Mouse (Mus musculus) kidney, embryonic 16.5 days (tissue): Measurements from ENCODE around the gene Nfe2. TPM values are rescaled to one million over a fixed set of nuclear protein-coding genes. Genes with fewer than 3 reads are reported as not detected.
A peak's percentile ranks its signal among the peaks of the same experiment; 100 is the strongest.
"Not testable (repeated sequence)": the region's sequence is repeated elsewhere in the genome, so short reads cannot be mapped to it uniquely, and the experiment has no call there.

Experiments used
- ATAC-seq: fragments of 200-750 bp; cut with Nextera tagmentation; 2 replicates; pipeline ENCODE4 v1.8.0; 2017; ENCODE audit warnings: moderate TSS enrichment; ENCODE audit not compliant: low FRiP score, low TSS enrichment
- H3K27ac ChIP-seq: fragments of 300-500 bp; sonication (generic); 2 replicates; pipeline ENCODE4 v1.5.1; 2014; ENCODE audit warnings: low read length
- H3K27me3 ChIP-seq: fragments of 300-500 bp; sonication (generic); 2 replicates; pipeline ENCODE4 v1.6.1; 2014; ENCODE audit warnings: low read length, control low read depth, mixed read lengths; ENCODE audit not compliant: insufficient read depth
- H3K36me3 ChIP-seq: fragments of 300-500 bp; sonication (generic); 2 replicates; pipeline ENCODE4 v1.6.1; 2014; ENCODE audit warnings: low read length, control low read depth, mixed read lengths; ENCODE audit not compliant: insufficient read depth
- H3K4me1 ChIP-seq: fragments of 300-500 bp; sonication (generic); 2 replicates; pipeline ENCODE4 v1.6.1; 2014; ENCODE audit warnings: low read length, control low read depth, mixed read lengths; ENCODE audit not compliant: insufficient read depth
- H3K4me2 ChIP-seq: fragments of 300-500 bp; sonication (generic); replicated peaks from 2 replicates; pipeline ENCODE4 v1.6.1; 2014; ENCODE audit warnings: low read depth, low read length
- H3K4me3 ChIP-seq: fragments of 300-500 bp; sonication (generic); 2 replicates; pipeline ENCODE4 v1.5.1; 2014; ENCODE audit warnings: mild to moderate bottlenecking, low read length
- H3K9ac ChIP-seq: fragments of 300-500 bp; sonication (generic); replicated peaks from 2 replicates; pipeline ENCODE4 v1.6.1; 2014; ENCODE audit warnings: low read length
- H3K9me3 ChIP-seq: fragments of 300-500 bp; sonication (generic); 2 replicates; pipeline ENCODE4 v1.6.1; 2016; ENCODE audit warnings: low read length, control low read depth
- WGBS: fragments of 180-500 bp; shearing (Covaris S2); extraction: QIAGEN DNeasy Blood & Tissue Kit; methylation state at CpG from one replicate; pipeline ENCODE4 v1.1.7; 2014; 5-methylcytosine and 5-hydroxymethylcytosine counted together
- polyA plus RNA-seq: library from polyadenylated mRNA; unstranded; fragments of >200 nt; fragmentation: Nextera tagmentation; extraction: Ambion mirVana; gene quantifications from 2 replicates; pipeline ENCODE4 v1.2.1, GENCODE M21; 2015

Nfe2 gene
- polyA plus RNA-seq, 1 experiment from 2014 or later, result 3.8 TPM

DNA sequence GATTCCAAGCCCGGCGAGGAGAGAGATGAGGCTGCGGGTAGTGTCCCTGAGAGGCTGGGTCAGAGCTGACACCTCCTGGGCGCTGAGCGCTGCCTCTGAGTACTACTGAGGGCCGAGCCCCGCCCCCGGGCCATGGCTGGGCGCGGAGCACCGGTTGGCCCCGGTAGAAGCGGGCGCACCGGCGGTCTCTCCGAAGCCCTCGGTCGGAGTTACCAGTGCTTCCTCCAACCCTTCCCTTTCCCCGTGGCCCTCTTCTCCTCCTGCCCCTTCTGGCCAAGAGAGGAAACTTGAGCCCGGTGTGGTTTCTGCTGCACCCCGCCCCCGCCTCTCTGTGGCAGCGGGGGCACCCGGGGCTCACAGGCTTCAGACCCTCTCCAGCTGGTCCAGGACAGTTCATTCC lies 3.0 kb downstream of the Nfe2 start:
- H3K4me3 ChIP-seq, result peak overlapping the region; percentile 50
- WGBS, result under 1% methylated on average over 25 of the region's 25 CpGs
- peaks cover 25% of the 10 kb centered on the region for H3K4me1 ChIP-seq
- peak; percentile 75 for ATAC-seq
- no peaks in the 10 kb centered on the region for H3K36me3 ChIP-seq
- H3K4me2 ChIP-seq, result peak overlapping the region; percentile 89
- peak overlapping the region; percentile 66; the same call in 1 of the 2 replicates for H3K27ac ChIP-seq
- H3K9ac ChIP-seq, result peak overlapping the region; percentile 71
- H3K27me3 ChIP-seq, result no peaks in the 10 kb centered on the region
- no peaks in the 10 kb centered on the region for H3K9me3 ChIP-seq

DNA sequence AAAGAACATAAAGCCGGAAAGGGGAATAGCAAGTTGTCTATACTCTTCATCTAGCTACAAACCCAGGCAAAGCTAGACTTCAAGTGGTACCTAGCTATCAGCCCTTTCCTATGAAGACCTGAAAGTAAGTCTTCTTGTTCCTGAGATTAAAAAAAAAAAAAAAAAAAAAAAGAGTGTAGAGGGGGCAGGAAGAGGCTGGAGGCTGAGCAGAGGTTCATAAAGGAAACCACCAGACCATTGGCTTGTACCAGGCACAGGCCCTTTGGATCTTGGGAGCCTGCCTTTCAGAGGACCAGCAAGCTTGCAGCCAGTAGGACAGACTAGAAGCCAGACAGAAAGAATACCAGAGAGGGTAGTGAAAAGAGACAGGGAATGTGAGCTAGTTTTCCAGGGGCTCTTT lies 4.9 kb downstream of the Nfe2 start:
- H3K4me1 ChIP-seq, result peaks cover 20% of the 10 kb centered on the region
- no peak overlapping the region for H3K9ac ChIP-seq
- no peak overlapping the region for H3K4me2 ChIP-seq
- no peaks in the 10 kb centered on the region for H3K9me3 ChIP-seq
- H3K4me3 ChIP-seq, result no peak overlapping the region
- no peak for ATAC-seq
- peaks cover 11% of the 10 kb centered on the region for H3K36me3 ChIP-seq
- no peaks in the 10 kb centered on the region for H3K27me3 ChIP-seq
- no peak overlapping the region for H3K27ac ChIP-seq
- 94% methylated on average over 1 of the region's 1 CpGs for WGBS

GRCm38 (mm10) chr15:103252660-103253059 lies 5.5 kb downstream of the Nfe2 start:
- 92% methylated on average over 3 of the region's 3 CpGs for WGBS
- H3K27ac ChIP-seq, result no peak overlapping the region
- H3K9ac ChIP-seq, result no peak overlapping the region
- H3K4me2 ChIP-seq, result no peak overlapping the region
- peaks cover 18% of the 10 kb centered on the region for H3K36me3 ChIP-seq
- no peaks in the 10 kb centered on the region for H3K27me3 ChIP-seq
- peaks cover 14% of the 10 kb centered on the region; the same call in 1 of the 2 replicates for H3K4me1 ChIP-seq
- ATAC-seq, result no peak
- no peak overlapping the region for H3K4me3 ChIP-seq
- no peaks in the 10 kb centered on the region for H3K9me3 ChIP-seq

- Histone ChIP-seq H3K27ac (no peak overlapping the region), H3K27me3 (no peaks in the 10 kb centered on the region), H3K4me2 (no peak overlapping the region), H3K9ac (no peak overlapping the region), H3K4me1 (peaks cover 14% of the 10 kb centered on the region; the same call in 1 of the 2 replicates), H3K36me3 (peaks cover 28% of the 10 kb centered on the region), H3K9me3 (no peaks in the 10 kb centered on the region), H3K4me3 (no peak overlapping the region)
- 74% methylated on average over 1 of the region's 1 CpGs for WGBS
- no peak for ATAC-seq
These were observed 6.6 kb downstream of the Nfe2 start for GRCm38 (mm10) chr15:103251595-103251994.

DNA sequence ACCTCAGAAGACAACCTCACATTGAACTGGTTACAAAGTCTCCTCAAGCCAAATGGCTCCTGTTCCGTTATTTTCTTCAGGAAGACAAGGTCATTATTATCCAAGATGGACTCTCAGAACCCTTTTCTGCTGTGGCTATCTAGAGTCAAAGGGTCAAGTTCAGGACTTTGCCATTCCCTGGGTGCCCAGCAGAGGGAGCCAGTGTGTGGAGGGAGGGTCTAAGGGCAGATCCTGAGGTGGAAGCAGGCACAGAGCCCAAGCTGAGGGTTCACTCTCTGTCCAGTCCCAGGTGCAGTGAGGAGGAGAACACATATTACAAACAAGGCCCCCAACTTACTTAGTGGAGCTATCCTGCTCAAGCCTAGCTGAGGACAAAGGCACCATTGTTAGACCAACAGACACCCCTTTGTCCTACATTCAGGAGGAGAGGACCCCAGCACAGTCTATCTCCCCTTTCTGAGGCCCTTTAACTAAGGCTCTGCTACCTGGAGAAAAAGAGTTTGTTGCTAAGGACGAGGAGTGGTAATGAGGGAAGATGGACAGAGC lies 7.9 kb downstream of the Nfe2 start:
- H3K36me3 ChIP-seq, result peaks cover 41% of the 10 kb centered on the region
- H3K27ac ChIP-seq, result no peak overlapping the region; the same call in 1 of the 2 replicates
- no peaks in the 10 kb centered on the region for H3K9me3 ChIP-seq
- no peaks in the 10 kb centered on the region for H3K27me3 ChIP-seq
- no peak overlapping the region for H3K4me2 ChIP-seq
- peaks cover 13% of the 10 kb centered on the region; the same call in 1 of the 2 replicates for H3K4me1 ChIP-seq
- H3K9ac ChIP-seq, result no peak overlapping the region
- H3K4me3 ChIP-seq, result no peak overlapping the region
- no peak for ATAC-seq
- 30% methylated on average over 2 of the region's 2 CpGs for WGBS

DNA sequence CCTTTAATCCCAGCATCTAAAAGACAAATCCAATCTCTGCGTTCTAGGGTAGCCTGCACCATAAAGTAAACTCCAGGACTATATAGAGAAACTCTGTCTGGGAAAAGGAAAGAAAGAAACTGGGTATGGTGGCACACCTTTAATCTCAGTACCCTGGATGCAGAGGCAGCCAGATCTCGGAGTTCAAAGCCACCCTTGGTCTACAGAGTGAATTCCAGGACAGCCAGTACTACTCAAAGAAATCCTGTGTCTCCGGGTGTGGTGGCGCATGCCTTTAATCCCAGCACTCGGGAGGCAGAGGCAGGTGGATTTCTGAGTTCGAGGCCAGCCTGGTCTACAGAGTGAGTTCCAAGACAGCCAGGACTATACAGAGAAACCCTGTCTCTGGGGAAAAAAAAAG lies 8.7 kb downstream of the Nfe2 start:
- H3K4me3 ChIP-seq, H3K9ac ChIP-seq, H3K4me2 ChIP-seq, H3K9me3 ChIP-seq, ATAC-seq, H3K27me3 ChIP-seq, H3K27ac ChIP-seq, H3K4me1 ChIP-seq: not testable (repeated sequence)
- WGBS, result 88% methylated on average over 6 of the region's 6 CpGs
- peaks cover 44% of the 10 kb centered on the region for H3K36me3 ChIP-seq

- 0 out of 2 replicates have a peak, but pooled peaks have one; percentile 21 for ATAC-seq
- Histone ChIP-seq H3K9ac (no peak overlapping the region), H3K4me2 (no peak overlapping the region), H3K36me3 (peaks cover 47% of the 10 kb centered on the region), H3K9me3 (no peaks in the 10 kb centered on the region), H3K4me3 (no peak overlapping the region), H3K27me3 (no peaks in the 10 kb centered on the region), H3K27ac (no peak overlapping the region), H3K4me1 (peaks cover 7% of the 10 kb centered on the region)
- 75% methylated on average over 28 of the region's 28 CpGs for WGBS
These were observed 9.5 kb downstream of the Nfe2 start for GRCm38 (mm10) chr15:103248401-103249313.

DNA sequence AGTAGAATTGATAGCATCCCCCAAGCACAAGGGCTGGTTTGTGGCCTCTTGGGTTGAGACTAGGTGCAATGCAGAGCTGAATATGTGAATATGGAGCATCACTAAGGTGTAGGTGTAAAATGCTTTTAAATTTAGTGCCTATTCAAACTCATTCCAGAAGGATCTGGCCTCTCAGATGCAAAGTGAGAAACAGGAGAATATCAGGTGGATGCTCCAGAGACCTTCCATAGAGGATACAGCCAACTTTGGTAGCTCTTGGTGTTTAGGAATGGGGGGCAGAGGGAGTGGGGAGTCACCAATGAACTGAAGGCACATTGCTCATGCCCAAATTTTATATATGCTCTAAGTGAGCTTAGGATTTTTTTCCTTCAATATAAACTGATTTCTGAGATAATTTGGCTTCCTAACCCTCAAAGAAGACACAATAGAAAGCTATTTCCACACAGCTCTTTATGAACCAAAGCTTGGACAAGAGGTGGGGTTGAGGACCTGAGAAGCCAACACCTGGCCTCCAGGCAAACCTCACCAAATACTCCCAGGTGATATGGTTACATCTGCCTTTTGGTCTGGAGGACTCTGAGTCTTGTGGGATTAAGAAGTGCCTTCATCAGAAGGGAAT lies 10.3 kb downstream of the Nfe2 start:
- no peak overlapping the region for H3K27ac ChIP-seq
- H3K9me3 ChIP-seq, result no peaks in the 10 kb centered on the region
- H3K27me3 ChIP-seq, result no peaks in the 10 kb centered on the region
- H3K4me3 ChIP-seq, result no peak overlapping the region
- H3K4me2 ChIP-seq, result no peak overlapping the region
- H3K36me3 ChIP-seq, result peaks cover 54% of the 10 kb centered on the region
- peaks cover 14% of the 10 kb centered on the region for H3K4me1 ChIP-seq
- ATAC-seq, result no peak
- no peak overlapping the region for H3K9ac ChIP-seq

DNA sequence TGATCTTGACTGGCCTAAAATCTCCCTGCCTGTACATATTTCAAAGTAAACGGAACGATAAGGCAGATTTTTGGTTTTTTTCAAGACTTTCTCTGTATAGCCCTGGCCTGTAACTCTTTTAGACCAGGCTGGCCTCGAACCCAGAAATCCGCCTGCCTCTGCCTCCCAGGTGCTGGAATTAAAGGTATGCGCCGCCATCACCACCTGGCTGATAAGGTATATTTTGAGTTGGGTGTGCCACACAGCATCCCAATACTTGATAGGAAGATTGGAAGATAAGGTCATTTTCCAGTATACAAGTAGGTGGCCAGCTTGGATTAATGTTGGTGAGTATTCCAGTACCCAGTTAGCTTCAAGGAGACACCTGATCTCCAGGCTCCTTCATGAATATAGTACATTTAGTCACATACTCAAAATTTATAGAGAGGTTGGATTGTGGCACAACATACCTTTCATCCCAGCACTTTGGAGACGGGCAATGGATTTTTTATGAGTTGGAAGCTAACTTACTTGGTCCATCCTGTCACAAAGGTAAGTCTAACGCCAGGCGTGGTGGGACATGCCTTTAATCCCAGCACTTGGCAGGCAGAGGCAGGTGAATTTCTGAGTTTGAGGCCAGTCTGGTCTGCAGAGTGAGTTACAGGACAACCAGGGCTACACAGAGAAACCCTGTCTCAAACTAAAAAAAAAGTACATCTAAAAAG lies 11.0 kb downstream of the Nfe2 start:
- ATAC-seq, result no peak
- peaks cover 60% of the 10 kb centered on the region for H3K36me3 ChIP-seq
- H3K4me1 ChIP-seq, result peaks cover 21% of the 10 kb centered on the region
- H3K9ac ChIP-seq, result no peak overlapping the region
- H3K27me3 ChIP-seq, result no peaks in the 10 kb centered on the region
- no peaks in the 10 kb centered on the region for H3K9me3 ChIP-seq
- no peak overlapping the region for H3K4me2 ChIP-seq
- 91% methylated on average over 9 of the region's 9 CpGs for WGBS
- no peak overlapping the region for H3K4me3 ChIP-seq
- H3K27ac ChIP-seq, result no peak overlapping the region
